Mouse (Mus musculus): ENCODE results near the gene 1700066M21Rik. TPM values are rescaled to one million over a fixed set of nuclear protein-coding genes. Genes with fewer than 3 reads are reported as not detected.
A peak's percentile ranks its signal among the peaks of the same experiment; 100 is the strongest.

The 1700066M21Rik gene
- 1 to 10 TPM; 3.5 to 3.8 TPM for total RNA-seq (2021)
- long read RNA-seq, experiment 1, transcript 1700066M21Rik-201 (2 exons, 3,008 nt): major isoform, 5 of 6 reads
- long read RNA-seq, experiment 1, partial matches to known transcripts: 0 of 6 reads
- long read RNA-seq, experiment 1, other reads (novel, unspliced or antisense): 1 of 6 reads
- long read RNA-seq, experiment 2: 0 reads

DNA sequence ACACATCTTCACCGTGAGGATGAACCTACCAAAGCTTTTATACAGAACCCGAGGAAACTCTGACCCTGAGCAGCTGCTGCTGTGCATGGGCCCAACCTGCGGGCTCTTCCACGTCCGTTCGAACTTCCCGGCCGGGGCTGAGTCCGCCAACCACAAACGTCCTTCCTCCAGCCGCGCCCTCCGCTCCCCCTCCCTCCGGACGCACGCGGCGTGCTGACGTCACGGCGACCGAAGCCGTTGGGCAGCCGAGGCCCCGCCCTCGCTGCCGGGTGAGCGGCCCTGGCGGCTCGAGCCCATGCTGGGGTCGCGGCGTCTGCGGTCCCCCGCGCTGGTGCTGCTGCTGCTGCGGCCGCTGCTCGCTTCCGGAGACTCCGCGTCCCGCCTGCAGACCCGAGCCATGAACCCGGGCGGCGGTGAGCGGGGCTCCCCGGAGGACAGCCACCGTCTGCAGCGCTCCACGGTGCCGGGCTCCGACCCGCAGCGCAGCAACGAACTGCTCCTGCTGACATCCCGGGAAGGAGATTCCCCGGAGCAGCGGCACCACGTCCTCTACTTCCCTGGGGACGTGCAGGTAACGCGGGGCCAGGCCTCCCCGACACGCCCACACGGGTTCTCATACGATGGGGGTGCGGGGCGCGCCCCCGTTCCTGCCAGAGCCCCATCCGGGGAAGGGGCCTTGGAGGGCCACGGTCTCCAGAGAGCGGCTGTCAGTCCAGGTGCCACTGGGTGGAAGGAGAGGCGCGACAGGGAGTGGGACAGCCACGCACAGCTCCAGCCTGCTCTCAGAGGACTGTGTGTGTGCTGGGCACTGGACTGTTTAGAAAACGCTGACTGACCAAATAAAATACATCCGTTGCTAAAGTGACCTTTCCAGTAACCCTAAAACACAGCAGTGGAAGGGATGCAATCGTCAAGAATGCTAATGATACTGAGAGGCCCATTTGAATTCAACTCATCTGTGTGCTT, at the start of gene 1700066M21Rik:
Gene 1700066M21Rik, plus strand, starts transcription at position 245 of the 966 bp plus-strand sequence.
- peak; percentile 92 to 95 for DNase-seq (ENCODE audit: low spot score in 2 of 2)

DNA sequence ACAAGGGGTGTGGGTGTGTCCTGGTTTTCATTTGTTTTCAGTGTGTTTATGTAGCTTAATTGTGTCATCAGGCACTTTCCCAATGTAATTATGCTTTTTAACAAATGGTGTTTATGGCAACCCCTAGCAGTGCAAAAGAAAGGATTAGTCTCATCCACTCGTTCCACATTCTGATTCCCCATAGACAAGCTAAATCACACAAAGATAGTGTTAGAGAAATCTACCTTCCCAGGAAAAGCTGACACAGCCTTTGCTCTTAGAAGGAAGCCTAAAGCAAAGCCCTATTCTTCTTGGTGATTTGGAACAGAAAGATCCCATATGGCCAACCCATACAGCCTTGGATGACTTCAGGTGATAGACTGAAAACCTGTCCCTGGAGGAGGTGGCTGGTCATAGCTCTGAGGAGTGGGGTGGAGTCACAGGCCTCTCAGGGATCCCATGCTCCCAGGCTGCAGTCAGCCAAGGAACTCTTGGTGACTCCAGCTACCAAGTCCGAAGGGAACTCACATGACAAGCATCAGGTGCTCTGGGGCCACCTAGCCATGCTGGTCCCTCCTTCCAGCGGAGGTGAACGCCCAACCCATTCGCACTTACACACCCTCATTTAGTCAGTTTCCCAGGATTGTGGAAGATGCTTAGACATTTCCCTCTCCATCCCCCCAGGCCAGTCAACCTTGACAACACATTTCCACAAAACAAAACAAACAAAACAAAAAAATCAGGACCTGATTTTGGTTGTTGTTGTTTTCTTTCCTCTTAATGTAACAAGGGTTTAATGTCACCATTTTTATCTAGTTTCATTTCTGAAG, 47.9 kb upstream of the 1700066M21Rik start:
- no peak for DNase-seq (ENCODE audit: low spot score in 2 of 2)

DNA sequence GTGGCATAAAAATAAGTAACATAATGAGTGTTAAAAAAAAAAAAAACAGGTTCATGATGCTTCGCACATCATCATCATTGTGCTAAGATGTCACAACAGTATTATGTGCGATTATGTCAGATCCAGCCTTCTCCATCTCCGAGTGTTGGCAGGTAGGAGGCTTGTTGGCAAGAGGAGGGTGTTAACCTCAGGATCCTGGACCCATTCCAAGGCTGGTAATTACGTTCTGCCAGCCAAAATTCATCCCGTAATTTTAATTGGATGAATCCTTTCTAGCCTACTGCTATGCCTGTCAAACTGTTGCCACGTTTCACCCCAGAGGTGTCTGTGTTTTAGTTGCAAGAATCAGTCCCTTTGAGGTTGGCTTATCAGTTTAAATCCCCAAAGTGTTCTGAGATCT, 47.2 kb upstream of the 1700066M21Rik start:
- no peak for DNase-seq (ENCODE audit: low spot score in 2 of 2)

DNA sequence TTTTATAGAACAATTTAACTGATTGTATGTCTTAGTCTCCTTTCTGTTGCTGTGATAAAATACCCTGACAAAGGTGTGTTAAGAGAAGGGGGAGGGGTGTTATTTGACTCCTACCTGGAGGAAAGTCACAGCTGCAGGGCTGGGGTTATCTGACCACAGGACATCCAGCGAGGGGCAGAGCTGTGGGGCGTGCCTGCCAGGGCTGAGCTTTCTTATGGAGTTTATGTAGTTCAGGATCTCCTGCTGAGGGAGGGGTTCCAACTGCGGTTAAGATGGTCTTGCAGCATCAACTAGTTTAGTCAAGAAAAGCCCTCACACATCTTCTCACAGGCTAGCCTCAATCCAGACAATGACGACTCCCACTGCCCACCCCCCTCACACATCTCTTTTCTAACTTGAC, 45.4 kb upstream of the 1700066M21Rik start:
- DNase-seq (ENCODE audit: low spot score in 2 of 2): no peak

DNA sequence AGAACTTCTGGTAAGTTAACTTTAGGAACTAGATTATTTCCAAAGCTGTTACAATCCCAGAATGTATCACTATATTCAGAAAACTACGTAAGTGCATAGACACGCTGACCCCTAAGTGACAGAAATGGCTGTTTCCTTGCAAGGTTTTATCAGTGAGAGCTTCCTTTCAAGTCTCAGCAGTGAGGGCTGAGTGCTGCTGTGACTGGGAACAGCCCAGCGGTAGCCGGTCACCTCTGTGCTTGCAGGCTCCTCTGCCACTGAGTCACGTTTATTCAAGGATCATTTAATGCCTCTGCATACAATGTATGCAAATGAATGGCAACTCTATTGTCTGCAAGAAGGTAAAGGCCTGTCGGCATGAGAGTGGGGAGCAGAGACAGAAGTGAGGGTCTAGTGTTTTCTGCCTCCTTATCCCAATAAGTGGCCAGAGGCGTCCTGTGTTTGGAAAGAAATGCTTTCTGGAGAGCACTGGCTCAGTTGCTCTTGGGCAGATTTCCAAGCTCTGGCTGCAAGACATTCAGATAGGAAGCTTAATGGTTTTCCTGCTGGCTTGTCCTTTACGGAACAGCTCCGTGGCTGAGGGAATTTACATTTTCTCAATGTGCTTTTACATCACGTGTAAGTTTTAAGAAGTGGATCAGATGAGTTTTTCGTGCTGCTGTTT, 43.7 kb upstream of the 1700066M21Rik start:
- peak in 1 of 2 experiments; percentile 41 for DNase-seq (ENCODE audit: low spot score in 2 of 2)

DNA sequence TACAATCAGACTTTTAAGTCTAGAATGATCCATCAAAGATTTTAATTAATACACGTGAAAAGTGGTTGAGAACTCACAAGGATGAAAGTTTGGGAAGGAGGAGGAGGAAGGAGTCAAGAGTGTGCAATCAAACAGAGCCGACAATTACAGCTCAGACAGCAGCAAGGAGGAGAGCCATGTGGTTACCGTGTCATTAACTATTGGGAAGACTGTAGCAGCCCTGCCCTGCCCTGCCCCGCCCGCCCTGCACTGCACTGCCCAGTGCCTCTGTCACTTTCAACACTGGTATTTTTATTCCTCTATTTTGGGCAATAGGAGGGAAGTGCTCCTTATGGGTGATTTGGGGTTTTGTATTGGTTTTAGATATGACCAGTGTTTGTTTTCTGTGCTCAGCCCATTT, 42.2 kb upstream of the 1700066M21Rik start:
- DNase-seq (ENCODE audit: low spot score in 2 of 2): no peak

DNA sequence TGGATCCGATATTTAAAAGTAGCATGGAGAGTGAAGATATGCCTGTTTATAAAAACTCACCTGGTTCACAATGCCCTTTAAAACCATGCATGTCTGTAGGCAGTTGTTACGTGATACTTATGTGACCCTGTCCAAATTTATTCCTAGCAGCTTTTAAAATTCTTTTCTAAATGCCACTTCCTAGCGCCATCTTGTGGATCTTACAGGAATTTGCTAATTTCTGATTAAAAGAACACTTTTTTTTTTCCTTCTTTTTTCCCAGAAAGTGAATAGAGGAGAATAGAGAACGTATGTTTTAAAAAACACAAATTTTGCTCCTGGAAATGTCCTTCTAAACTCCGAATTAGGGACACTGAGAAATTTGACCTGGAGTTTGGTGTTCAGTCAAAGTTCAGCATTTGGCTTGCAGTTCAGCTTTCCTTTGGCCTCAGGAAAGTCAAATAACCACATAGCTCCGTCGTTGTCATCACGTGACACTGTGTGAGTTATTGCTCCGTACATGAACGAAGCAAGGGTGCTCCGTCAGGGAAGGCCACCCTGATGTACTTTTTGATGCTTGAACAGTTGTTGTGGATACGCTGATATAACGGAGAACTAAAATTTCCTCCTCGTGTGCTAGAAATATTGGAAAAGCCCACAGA, 38.1 kb upstream of the 1700066M21Rik start:
- DNase-seq (ENCODE audit: low spot score in 2 of 2): no peak

DNA sequence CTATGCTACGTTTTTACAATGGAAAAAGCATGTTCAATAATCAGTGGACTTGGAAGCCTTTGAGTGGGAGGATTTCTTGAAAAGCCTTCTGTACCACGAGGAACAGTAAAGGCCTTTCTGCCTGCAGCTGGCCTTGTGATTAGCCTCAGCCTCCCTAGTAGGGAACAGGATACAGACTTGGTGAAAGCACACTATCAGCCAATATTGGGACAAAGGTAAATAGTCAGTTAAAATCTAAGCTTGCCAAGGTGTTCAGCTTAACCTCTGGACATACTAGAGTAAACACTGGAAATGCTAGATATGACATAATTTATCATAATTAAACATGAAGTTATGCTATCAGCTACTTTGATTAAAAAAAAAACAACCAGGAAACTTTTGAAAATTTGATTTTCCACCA, 36.2 kb upstream of the 1700066M21Rik start:
- DNase-seq (ENCODE audit: low spot score in 2 of 2): no peak

DNA sequence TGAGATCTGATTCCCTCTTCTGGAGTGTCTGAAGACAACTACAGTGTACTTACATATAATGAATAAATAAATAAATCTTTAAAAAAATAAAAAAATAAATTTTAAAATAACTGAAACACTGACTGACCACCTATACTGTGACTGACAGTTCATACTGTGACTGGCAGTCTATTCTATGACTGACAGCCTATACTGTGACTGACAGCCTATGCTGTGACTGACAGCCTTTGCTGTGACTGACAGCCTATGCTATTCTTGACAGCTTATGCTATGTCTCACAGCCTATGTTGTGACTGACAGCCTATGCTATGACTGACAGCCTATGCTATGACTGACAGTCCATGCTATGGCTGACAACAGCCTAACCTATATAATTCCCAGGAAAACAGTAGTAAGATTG, 29.9 kb upstream of the 1700066M21Rik start:
- DNase-seq (ENCODE audit: low spot score in 2 of 2): no peak

DNA sequence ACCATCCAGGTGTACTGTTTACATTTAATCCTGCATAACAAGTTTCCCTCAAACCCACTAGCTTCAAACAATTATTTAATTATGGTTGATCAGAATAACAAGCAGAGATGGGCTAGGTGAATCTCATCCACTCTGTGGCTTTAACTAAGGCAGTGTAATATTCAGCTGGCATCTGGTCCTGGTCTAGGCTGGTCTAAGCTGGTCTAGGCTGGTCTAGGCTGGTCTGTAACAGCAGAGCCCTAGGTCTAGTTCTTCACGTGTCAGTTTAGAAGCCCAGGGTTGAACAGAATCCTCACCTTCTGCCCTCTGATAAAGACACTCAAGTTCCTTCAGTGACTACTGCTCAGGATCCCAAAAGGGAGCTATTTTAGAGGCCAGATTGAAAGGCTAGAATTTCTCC, 25.5 kb upstream of the 1700066M21Rik start:
- no peak for DNase-seq (ENCODE audit: low spot score in 2 of 2)

DNA sequence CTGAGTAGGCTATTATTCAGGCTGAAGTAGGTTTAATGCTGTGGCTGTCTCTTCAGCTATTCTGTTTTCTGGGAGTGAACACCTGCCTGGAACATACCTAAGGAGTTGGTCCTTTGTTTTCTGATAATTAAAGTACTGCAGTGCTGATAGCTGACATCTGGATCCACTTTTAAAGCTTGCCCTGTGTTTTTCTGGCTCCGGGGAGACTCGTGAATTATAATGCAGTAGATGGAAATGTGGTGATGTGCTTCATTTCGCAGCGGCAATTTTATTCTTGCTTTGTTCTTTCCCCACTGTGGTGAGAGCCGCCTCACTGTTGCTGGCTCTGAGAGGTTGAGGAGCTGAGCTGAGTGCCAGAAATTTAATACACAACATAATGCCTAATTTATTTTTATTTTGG, 18.9 kb upstream of the 1700066M21Rik start:
- DNase-seq (ENCODE audit: low spot score in 2 of 2): no peak

DNA sequence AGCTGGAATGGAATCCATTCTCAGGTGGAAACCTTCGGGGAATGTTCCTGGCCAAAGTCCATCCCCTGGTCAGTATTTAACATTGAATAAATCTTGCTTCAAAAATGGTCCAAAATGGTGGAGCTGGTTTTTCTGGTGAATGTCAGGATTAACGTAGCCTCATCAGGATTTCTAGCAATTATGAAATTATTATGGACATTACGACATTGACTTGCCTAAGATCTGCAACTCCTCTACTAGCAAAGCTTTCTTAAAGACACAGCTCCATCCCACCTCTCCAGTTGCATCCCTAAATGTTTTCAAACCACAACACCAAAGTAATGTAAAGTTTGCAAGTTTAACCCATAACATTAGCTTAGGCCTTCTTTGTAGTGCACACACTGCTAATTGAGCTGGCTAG, 10.0 kb upstream of the 1700066M21Rik start:
- DNase-seq (ENCODE audit: low spot score in 2 of 2): no peak

DNA sequence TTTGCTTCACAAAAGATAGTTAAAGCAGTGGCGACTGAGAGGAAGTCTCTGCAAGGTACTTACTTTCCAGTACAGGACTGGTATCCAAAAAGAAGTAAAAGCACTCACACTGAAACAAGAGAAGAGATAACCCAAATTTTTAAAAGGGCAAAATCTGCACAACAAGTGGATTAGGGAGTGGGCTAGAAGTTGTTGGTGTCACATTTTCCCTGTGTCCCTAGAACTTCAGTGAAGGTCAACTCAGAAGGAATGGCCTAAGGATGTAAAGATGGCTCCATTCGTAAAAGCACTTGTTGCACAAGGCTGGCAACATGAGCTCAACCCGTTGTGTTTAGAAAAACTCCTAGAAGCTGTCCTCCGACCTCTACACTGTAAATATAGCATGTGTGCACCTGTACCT, 8.3 kb upstream of the 1700066M21Rik start:
- no peak for DNase-seq (ENCODE audit: low spot score in 2 of 2)

DNA sequence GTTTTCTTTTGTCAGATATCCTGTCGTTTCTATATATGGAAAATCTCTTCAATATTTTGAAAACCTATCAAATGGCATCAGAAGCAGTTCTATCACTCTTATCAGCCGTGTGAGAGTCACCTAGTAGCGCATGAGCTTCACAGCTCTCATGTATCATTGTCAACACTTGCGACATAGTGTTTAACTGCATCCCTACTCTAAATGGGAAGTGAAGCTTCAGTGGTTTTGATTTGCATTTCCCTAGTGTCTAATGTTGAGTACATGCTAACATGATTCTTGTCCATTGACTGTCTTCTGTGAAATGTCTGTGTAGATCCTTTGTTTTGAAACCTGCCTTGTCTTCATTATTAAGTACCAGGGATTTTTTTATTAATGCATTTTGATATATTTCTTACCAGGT, 7.0 kb upstream of the 1700066M21Rik start:
- DNase-seq (ENCODE audit: low spot score in 2 of 2): no peak

DNA sequence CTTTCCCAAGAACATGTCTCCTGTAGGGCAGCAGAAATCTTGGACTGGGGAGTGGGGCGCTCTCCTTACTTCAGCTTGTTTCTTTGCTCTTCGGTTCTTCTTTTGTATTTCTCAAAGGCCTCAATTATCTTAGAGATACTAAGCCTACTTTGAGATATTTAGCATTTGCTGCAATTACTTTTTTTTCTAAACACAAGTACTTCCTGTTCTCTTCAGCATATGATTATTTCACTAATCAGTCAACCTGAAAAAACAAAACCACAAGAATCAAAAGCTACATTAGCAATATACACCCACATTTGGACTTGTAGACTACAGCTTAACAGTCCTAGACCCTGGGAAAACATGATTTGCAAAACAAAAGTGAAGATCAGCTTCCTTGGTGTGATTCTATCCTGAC, 2.1 kb upstream of the 1700066M21Rik start:
- DNase-seq (ENCODE audit: low spot score in 2 of 2): no peak

DNA sequence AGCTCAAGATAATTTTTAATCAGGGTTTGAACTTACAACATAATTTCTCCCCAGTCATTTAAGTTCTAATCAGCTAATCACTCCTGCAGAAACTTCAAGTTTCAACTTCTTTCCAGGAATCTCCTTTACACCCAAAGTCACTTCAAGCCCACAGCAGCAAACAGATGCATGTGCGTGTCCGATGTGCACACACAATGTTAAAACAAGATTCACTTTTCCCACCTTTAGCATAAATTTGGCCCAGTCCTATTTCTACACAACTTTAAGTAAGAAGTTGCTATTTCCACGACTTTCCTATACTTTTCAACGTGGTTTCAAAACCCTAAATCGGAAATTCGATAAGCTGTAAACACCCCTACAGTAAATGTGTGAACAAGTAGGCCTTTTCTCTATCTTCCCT, 614 bp upstream of the 1700066M21Rik start:
- DNase-seq (ENCODE audit: low spot score in 2 of 2): no peak

DNA sequence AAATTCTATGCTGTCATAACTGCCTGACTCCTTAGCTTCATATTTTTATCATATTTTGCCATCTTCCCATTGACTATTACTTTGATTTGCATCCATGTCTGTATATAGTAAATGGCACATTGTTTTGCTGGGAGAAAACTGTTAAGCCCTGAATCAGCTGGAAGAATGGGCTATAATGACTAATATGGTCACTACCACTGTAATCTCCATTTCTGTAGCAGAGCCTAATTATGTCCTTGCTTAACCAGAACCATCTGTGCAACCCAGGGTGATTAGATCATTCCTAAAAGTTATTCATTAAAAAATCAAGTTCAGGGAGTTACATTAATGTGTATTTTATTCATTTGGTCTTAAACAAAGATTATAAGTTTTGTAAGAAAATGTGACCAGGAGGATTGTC, 9.1 kb downstream of the 1700066M21Rik start:
- DNase-seq (ENCODE audit: low spot score in 2 of 2): no peak

DNA sequence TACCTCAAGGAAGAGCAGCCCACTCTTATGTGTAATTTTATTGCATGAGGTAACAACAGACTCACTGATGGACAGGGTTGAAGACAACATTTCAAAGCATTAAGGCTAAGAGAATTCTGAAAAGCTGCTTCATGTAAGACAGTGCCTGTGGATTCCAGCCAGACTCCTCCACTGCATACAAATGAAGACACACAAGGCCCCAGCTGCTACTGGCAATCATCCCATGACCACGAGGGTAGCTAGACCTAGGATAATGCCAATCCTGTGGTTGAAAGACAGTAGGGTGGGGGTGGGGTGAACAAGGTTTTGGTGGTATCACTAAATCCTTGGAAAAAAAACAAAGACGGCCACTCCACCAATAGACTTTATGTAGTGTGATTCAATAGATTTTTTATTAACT, 10.5 kb downstream of the 1700066M21Rik start:
- DNase-seq (ENCODE audit: low spot score in 2 of 2): no peak

DNA sequence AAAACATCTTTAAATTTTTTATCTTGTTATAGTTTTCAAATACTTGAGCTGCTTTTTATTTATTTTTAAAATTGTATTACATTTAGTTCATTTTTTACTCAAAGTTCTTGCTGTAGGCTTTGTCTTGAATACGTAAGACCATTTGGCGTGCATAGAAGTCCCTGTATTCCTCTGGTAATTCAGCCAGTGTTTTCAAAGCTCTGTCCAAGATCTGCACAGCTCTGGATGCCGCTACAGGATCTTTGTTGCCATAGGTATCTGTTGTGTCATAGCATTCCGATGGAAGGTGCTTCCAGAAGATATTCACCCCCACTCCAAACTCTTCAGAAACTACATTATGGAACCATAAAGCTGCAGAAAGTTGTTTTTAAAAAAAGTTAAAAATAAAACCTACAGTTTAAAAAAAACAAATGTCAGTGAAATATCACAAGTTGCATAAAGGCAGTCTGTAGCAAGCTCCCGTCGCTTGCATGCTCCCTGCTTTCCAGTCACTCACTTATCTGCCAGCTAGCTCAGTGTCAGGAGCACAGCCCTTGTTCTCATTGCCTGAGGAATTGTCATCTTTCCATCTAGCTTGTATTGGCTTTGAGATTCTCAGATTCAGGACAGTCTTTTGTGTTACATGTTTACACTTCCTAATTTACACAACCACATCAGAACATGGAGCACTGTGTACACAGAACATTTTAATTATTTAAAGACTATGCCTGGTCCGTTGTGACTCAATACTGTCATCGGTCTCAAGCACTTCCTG, 11.2 kb downstream of the 1700066M21Rik start:
- DNase-seq (ENCODE audit: low spot score in 2 of 2): no peak
